Mouse (Mus musculus): ENCODE measurements around the gene Abr. TPM values are rescaled to one million over a fixed set of nuclear protein-coding genes. Genes with fewer than 3 reads are reported as not detected.
A peak's percentile ranks its signal among the peaks of the same experiment; 100 is the strongest.

The Abr gene
- 73.4 and 77.7 TPM in 2 replicates for polyA plus RNA-seq (2016; fragmentation: Nextera tagmentation; extraction: Ambion mirVana)

DNA sequence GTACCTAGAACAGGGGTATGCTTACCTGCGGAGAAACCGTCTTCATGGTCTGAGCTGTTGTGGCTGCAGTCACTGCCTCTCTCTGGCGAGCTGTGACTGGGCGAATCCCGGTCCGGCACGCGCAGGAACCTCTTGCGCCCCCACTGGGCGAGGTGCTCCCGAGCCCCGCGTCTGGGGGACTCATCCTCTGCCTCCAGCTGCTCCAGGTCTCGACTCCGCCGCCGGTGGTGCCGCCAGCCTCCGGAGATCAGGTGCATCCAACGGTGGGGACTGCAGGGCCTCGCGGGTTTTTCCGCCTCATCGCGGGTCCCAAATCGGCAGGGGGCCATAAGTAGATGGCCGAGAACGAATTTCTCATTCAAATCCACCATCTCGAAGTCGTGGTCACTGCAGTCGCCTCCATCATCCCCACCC is at the start of gene Abr:
TSS of gene Abr (minus strand) at position 163 of the 414 bp plus-strand sequence.
- Histone ChIP-seq H3K4me3 (replicated peaks) (peak within 1 kb of the TSS; percentile 65), H3K9ac (peak within 1 kb of the TSS; percentile 67), H3K4me1 (peaks cover 19% of the 10 kb centered on the region), H3K27ac (no peak within 1 kb of the TSS), H3K9me3 (no peaks in the 10 kb centered on the region), H3K27me3 (peaks cover 54% of the 10 kb centered on the region), H3K36me3 (replicated peaks) (no peaks in the 10 kb centered on the region), H3K4me2 (peak within 1 kb of the TSS; percentile 99)
- 0% methylated on average over 31 of the region's 31 CpGs for WGBS
- ATAC-seq (ENCODE audit: low FRiP score): peak; percentile 44; the same call in 1 of the 2 replicates

GRCm38 (mm10) chr11:76667807-76668206 is 45.7 kb upstream of the Abr start:
- no peak for ATAC-seq (ENCODE audit: low FRiP score)
- Histone ChIP-seq H3K4me3 (replicated peaks) (no peak overlapping the region), H3K27me3 (peaks cover 89% of the 10 kb centered on the region), H3K27ac (no peak overlapping the region), H3K9me3 (no peaks in the 10 kb centered on the region), H3K4me1 (peaks cover 14% of the 10 kb centered on the region), H3K4me2 (no peak overlapping the region), H3K36me3 (replicated peaks) (no peaks in the 10 kb centered on the region), H3K9ac (no peak overlapping the region)
- 28% methylated on average over 4 of the region's 4 CpGs for WGBS

DNA sequence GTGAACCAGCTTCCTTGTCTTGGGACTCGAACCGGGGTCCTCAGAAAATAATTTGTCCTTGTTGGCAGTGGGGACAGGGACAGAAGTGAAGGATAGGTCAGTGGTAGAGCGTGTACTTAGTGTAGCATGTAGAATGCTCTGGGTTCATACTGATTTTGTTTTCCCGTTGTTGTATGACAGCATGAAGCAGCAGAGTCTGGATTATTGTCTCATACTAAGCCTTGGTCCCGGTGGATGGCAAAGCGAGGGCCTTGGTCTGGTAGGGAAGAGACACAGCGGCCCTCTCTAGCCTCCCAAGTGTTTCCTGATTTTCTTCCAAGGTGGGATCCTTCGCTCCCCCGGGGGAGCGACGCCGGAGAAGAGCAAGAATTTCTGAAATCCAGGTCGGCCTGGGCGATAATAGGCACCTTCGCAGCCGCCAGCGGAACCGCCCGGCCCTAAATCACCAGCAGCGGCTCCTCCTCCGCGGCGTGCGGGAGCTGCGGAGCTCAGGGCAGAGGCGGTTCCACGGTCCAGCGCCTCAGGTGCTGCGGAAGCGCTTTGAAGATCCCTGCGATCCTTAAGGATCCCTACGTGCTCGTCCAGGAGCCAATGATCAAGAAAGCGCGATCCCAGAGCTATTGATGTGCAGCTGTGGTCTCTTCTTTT is 44.0 kb upstream of the Abr start:
- Histone ChIP-seq H3K4me3 (replicated peaks) (peak overlapping the region; percentile 34), H3K9ac (peak overlapping the region; percentile 42; the same call in 1 of the 2 replicates), H3K36me3 (replicated peaks) (no peaks in the 10 kb centered on the region), H3K9me3 (no peaks in the 10 kb centered on the region), H3K4me1 (peaks cover 10% of the 10 kb centered on the region), H3K27me3 (peaks cover 72% of the 10 kb centered on the region), H3K27ac (no peak overlapping the region), H3K4me2 (peak overlapping the region; percentile 57)
- ATAC-seq (ENCODE audit: low FRiP score): no peak
- 7% methylated on average over 35 of the region's 35 CpGs for WGBS

DNA sequence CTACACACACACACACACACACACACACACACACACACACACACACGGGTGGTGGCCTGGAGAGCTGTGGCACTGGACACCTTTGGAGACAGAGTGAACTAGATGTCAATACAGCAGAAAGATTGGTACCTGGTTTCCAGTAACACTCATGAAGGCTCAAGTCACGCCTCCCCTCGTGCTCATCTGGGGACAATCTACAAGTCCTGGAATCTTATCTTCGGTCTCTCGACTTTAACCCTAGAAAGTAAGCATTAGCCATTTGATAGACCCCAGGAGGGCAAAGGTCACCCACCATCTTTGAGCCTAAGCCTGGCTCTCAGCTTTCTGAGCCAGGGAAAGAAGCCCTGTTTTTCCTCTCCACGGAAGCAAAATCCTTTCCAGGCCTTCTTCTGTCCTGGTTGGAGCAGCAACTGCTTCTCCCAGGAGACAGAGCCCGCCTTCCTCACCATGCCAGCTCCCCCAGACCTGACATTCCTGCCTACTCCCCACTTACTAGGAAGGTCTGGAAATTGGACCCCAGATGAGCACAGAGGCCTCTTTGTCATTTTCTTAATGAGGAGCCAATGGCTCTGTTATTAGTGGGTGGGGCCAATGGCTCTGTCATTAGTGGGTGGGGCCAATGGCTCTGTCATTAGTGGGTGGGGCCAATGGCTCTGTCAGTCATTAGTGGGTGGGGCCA is 39.8 kb upstream of the Abr start:
- Histone ChIP-seq H3K4me2 (no peak overlapping the region), H3K27ac (no peak overlapping the region), H3K4me3 (replicated peaks) (no peak overlapping the region), H3K36me3 (replicated peaks) (no peaks in the 10 kb centered on the region), H3K4me1 (peaks cover 8% of the 10 kb centered on the region), H3K9ac (no peak overlapping the region), H3K27me3 (peaks cover 49% of the 10 kb centered on the region), H3K9me3 (no peaks in the 10 kb centered on the region)
- ATAC-seq (ENCODE audit: low FRiP score): no peak
- 75% methylated on average over 7 of the region's 7 CpGs for WGBS

GRCm38 (mm10) chr11:76659138-76659930 is 37.2 kb upstream of the Abr start:
- no peak for ATAC-seq (ENCODE audit: low FRiP score)
- Histone ChIP-seq H3K9me3 (no peaks in the 10 kb centered on the region), H3K4me1 (no peaks in the 10 kb centered on the region), H3K27ac (no peak overlapping the region), H3K27me3 (peaks cover 36% of the 10 kb centered on the region), H3K36me3 (replicated peaks) (no peaks in the 10 kb centered on the region), H3K4me3 (replicated peaks) (no peak overlapping the region), H3K9ac (no peak overlapping the region), H3K4me2 (no peak overlapping the region)
- WGBS: 75% methylated on average over 14 of the region's 14 CpGs

- 47% methylated on average over 4 of the region's 4 CpGs for WGBS
- no peak for ATAC-seq (ENCODE audit: low FRiP score)
Measured at GRCm38 (mm10) chr11:76657450-76657970, 35.4 kb upstream of the Abr start.

DNA sequence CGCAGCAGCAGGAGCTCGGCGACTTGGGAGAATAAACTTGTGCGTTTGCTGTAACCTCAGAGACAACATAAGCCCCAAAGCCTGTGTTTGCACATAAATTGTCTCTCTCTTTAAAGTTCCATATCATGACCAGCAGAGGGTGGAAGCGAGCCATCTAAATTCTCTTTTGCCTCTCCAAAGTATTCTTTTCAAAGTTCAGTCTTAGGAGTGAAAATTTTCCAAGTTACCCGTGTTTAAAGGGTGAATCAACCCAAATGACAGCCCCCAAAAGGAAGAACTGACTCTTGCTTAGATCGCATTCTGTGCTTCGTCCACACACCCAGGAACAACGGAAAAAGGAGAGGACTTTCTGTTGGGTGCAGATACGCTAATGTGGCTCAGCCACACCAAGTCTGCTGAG is 33.0 kb upstream of the Abr start:
- Histone ChIP-seq H3K9me3 (no peaks in the 10 kb centered on the region), H3K36me3 (replicated peaks) (no peaks in the 10 kb centered on the region), H3K9ac (no peak overlapping the region), H3K4me2 (peak overlapping the region; percentile 33), H3K27ac (no peak overlapping the region), H3K4me3 (replicated peaks) (no peak overlapping the region), H3K27me3 (peaks cover 44% of the 10 kb centered on the region), H3K4me1 (peaks cover 5% of the 10 kb centered on the region; the same call in 1 of the 2 replicates)
- no peak for ATAC-seq (ENCODE audit: low FRiP score)
- WGBS: 8% methylated on average over 10 of the region's 10 CpGs

More at GRCm38 (mm10) chr11:76657450-76657970, 35.4 kb upstream of the Abr start:
- Histone ChIP-seq H3K4me3 (replicated peaks) (no peak overlapping the region), H3K27me3 (peaks cover 30% of the 10 kb centered on the region), H3K4me1 (peaks cover 3% of the 10 kb centered on the region; the same call in 1 of the 2 replicates), H3K4me2 (no peak overlapping the region), H3K9ac (no peak overlapping the region), H3K36me3 (replicated peaks) (no peaks in the 10 kb centered on the region), H3K9me3 (no peaks in the 10 kb centered on the region), H3K27ac (no peak overlapping the region)

DNA sequence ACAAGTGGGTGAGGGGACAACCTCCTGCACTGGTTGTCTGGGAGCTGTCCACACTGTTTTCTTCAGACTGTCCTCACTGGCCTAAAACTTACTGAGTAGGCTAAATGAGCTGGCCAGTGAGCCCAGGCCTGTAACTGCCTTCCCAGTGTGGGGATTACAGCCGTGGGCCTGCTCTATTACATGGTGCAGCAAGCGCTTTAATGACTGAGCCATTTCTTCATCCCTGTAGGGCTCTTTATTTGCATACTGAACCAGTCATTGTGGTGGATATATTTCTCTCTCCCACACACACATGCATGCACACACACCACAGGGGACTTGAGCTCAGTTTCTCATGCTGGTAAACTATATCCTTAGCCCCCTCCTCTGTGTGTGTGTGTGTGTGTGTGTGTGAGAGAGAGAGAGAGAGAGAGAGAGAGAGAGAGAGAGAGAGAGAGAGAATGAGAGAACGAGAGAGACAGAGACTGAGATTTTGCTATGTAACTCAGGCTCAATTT is 30.8 kb upstream of the Abr start:
- 55% methylated on average over 3 of the region's 3 CpGs for WGBS
- Histone ChIP-seq H3K9ac (no peak overlapping the region), H3K36me3 (replicated peaks) (no peaks in the 10 kb centered on the region), H3K4me2 (no peak overlapping the region), H3K4me1 (peaks cover 5% of the 10 kb centered on the region; the same call in 1 of the 2 replicates), H3K27ac (no peak overlapping the region), H3K4me3 (replicated peaks) (no peak overlapping the region), H3K27me3 (peaks cover 56% of the 10 kb centered on the region), H3K9me3 (no peaks in the 10 kb centered on the region)
- ATAC-seq (ENCODE audit: low FRiP score): no peak

DNA sequence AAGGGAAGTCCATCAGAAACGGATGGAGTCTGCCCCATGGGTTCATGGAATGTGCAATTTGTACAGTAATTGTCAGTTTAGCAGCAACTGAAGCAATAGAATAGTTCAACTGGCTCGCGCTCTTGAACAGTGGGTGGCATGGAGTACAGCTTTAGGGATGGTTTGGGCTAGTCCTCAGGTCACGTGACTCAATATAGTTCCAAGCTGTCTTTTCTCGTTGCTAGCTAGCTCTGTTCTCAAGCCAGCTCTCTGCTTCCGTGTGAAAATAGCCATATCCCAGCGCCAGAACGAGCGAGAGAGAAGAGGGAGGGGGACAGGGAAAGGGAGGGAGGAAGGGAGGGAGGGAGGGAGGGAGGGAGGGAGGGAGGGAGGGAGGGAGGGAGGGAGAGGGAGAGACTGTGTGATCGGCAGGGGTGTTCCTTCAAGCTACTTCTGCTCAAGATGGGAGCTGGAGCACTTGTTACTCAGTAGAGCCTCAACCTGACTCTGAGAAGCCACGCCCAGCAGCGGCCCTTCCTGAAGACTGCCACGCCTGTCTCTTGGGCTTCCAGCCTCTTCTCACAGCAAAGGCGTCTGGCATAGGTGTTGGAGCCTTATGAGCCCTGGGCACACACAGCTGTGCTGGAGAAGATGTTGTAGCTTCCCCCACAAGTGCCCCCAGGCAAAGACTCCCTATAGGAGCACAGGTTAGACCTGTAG is 28.9 kb upstream of the Abr start:
- Histone ChIP-seq H3K4me1 (peaks cover 22% of the 10 kb centered on the region), H3K9me3 (no peaks in the 10 kb centered on the region), H3K27ac (no peak overlapping the region), H3K4me2 (no peak overlapping the region), H3K4me3 (replicated peaks) (no peak overlapping the region), H3K36me3 (replicated peaks) (no peaks in the 10 kb centered on the region), H3K9ac (no peak overlapping the region), H3K27me3 (peaks cover 47% of the 10 kb centered on the region)
- ATAC-seq (ENCODE audit: low FRiP score): no peak
- WGBS: 64% methylated on average over 13 of the region's 14 CpGs

GRCm38 (mm10) chr11:76647500-76647899 is 25.4 kb upstream of the Abr start:
- Histone ChIP-seq H3K36me3 (replicated peaks) (no peaks in the 10 kb centered on the region), H3K27me3 (peaks cover 62% of the 10 kb centered on the region)

DNA sequence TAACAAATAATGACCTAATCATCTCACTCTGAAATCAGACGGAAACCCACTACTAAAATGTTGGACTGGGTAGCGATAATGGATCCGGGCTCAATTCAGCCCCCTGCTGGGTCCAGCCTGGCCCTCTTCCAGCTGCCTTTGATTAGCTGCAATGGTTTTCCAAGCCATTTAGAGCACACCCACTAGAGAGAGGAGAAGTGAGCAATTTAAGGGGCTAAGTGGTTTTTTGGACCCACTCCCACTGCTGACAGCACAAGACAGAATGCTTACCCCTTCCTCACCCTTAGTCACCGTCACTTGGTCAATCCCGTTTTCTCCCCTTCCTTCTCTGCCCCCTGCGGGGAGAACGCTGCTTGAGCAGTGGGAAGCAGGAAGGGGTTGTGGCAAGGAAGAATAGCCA is 24.9 kb upstream of the Abr start:
- no peaks in the 10 kb centered on the region for H3K9me3 ChIP-seq
- peaks cover 66% of the 10 kb centered on the region for H3K27me3 ChIP-seq
- peaks cover 29% of the 10 kb centered on the region for H3K4me1 ChIP-seq
- 0% methylated on average over 7 of the region's 7 CpGs for WGBS
- H3K36me3 ChIP-seq (replicated peaks): no peaks in the 10 kb centered on the region
- H3K4me3 ChIP-seq (replicated peaks): peak overlapping the region; percentile 15; the same call in 1 of the 2 replicates
- peak overlapping the region; percentile 70 for H3K27ac ChIP-seq
- peak overlapping the region; percentile 21; the same call in 1 of the 2 replicates for H3K9ac ChIP-seq
- ATAC-seq (ENCODE audit: low FRiP score): peak; percentile 77
- H3K4me2 ChIP-seq: peak overlapping the region; percentile 47

More at GRCm38 (mm10) chr11:76647500-76647899, 25.4 kb upstream of the Abr start:
- Histone ChIP-seq H3K9me3 (no peaks in the 10 kb centered on the region), H3K4me1 (peaks cover 31% of the 10 kb centered on the region), H3K4me2 (peak overlapping the region; percentile 47), H3K4me3 (replicated peaks) (peak overlapping the region; percentile 15; the same call in 1 of the 2 replicates), H3K27ac (peak overlapping the region; percentile 70), H3K9ac (peak overlapping the region; percentile 21; the same call in 1 of the 2 replicates)
- peak; percentile 40; the same call in 1 of the 2 replicates for ATAC-seq (ENCODE audit: low FRiP score)
- WGBS: 4% methylated on average over 9 of the region's 9 CpGs
